Mouse (Mus musculus): ENCODE data around the gene Grid2.

Gene Grid2

GRCm38 (mm10) chr6:64729231-64730011 lies 1473.7 kb downstream of the Grid2 start:
- no peak for DNase-seq (ENCODE audit: low spot score in 2 of 2)

GRCm38 (mm10) chr6:64730030-64730429 lies 1474.4 kb downstream of the Grid2 start:
- DNase-seq (ENCODE audit: low spot score in 2 of 2): peak in 1 of 2 experiments; percentile 7

- no peak for DNase-seq (ENCODE audit: low spot score in 2 of 2)
These were observed 1474.9 kb downstream of the Grid2 start for GRCm38 (mm10) chr6:64730506-64731020.

DNA sequence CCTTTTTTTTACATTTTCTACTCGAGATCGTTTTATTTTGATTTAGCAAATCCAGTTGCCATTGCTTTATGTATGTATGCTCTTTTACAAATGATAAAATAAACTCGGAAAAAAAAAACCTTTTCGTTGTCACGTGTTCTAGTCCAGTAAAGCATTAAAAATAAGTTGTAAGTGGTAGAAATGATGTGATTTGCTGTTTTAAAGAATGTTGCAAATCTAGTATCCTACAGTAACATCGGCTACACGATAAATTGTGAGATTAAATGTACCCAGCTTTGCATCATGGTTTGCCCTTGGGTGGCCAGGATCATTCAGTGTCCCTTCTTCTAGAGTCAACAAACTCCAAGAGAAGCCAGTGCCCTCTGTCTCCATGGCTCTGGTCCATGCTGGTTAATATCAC lies 1475.5 kb downstream of the Grid2 start:
- DNase-seq (ENCODE audit: low spot score in 2 of 2): no peak

GRCm38 (mm10) chr6:64731621-64732320 lies 1476.1 kb downstream of the Grid2 start:
- no peak for DNase-seq (ENCODE audit: low spot score in 2 of 2)

GRCm38 (mm10) chr6:64733311-64733710 lies 1477.6 kb downstream of the Grid2 start:
- DNase-seq (ENCODE audit: low spot score in 2 of 2): no peak

- peak in 1 of 2 experiments; percentile 10 for DNase-seq (ENCODE audit: low spot score in 2 of 2)
These were observed 1479.0 kb downstream of the Grid2 start for GRCm38 (mm10) chr6:64734441-64735320.

GRCm38 (mm10) chr6:64736317-64736716 lies 1480.6 kb downstream of the Grid2 start:
- no peak for DNase-seq (ENCODE audit: low spot score in 2 of 2)

GRCm38 (mm10) chr6:64742915-64743489 lies 1487.3 kb downstream of the Grid2 start:
- no peak for DNase-seq (ENCODE audit: low spot score in 2 of 2)

All from frontal cortex, postnatal 10 days (tissue).